Mouse (Mus musculus) brain, embryonic 14.5 days (tissue): Measurements from ENCODE around the gene Afdn.
"Not testable (repeated sequence)": the region's sequence is repeated elsewhere in the genome, so short reads cannot be mapped to it uniquely, and the experiment has no call there.

ENCODE experiments used
- CTCF ChIP-seq: fragments of 200-500 bp; IDR thresholded peaks from 2 replicates; pipeline ENCODE4 v1.5.1; 2012; ENCODE audit warnings: inconsistent platforms, mild to moderate bottlenecking, moderate library complexity, borderline replicate concordance; ENCODE audit not compliant: insufficient read depth, insufficient read length; ENCODE audit errors: extremely low read depth
- POLR2A ChIP-seq: fragments of 200-500 bp; IDR thresholded peaks from 2 replicates; pipeline ENCODE4 v1.6.1; 2012; ENCODE audit warnings: mild to moderate bottlenecking, inconsistent platforms, borderline replicate concordance; ENCODE audit not compliant: poor library complexity, insufficient read depth, insufficient read length, severe bottlenecking; ENCODE audit errors: extremely low read depth

DNA sequence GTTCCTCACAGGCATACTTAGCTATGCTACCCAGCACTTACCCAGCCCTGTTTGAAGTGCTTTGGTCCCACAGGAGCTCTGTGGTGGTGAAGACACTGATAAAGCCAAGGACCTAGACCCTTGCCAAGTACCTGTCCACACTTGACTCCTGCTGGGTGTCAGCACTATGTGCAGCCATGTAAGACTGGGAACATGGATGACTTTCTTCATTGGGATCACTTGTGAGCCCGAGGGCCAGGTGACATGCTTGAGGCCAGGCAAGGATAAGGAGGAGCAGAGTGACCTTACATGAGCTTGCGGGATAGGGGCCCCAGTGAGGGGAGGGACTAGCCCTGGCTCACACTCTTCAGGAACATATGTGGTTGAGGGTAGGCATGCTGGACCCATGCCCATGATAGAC is 178.9 kb downstream of the Afdn start:
- TF ChIP-seq CTCF, POLR2A: not testable (repeated sequence)
